Mouse (Mus musculus) testis, adult 2 months (tissue): ENCODE data around the gene Hoxb8.

Experiments used
- CTCF ChIP-seq: fragments of 200-500 bp; IDR thresholded peaks from 2 replicates; pipeline ENCODE4 v1.5.1; 2012; ENCODE audit warnings: low read depth, mild to moderate bottlenecking, inconsistent platforms, low read length, moderate library complexity; ENCODE audit not compliant: control insufficient read depth, insufficient read depth, insufficient replicate concordance
- POLR2A ChIP-seq: fragments of 200-500 bp; IDR thresholded peaks from 2 replicates; pipeline ENCODE4 v1.6.1; 2012; ENCODE audit warnings: low read depth, mild to moderate bottlenecking, inconsistent platforms, low read length, moderate library complexity; ENCODE audit not compliant: control insufficient read depth

GRCm38 (mm10) chr11:96310183-96310938 lies 28.7 kb downstream of the Hoxb8 start:
- TF ChIP-seq POLR2A (no peak), CTCF (no peak)
